Mouse (Mus musculus): ENCODE measurements around the gene Mbtd1.
A peak's percentile ranks its signal among the peaks of the same experiment; 100 is the strongest.

GRCm38 (mm10) chr11:93968005-93968847 lies 82.6 kb downstream of the Mbtd1 start, which contains the start of the genes Gm20390 and Nme1:
- peak; percentile 78; the same call in 1 of the 2 replicates for TF ChIP-seq CTCF (IDR thresholded peaks at IDR 0.05; ENCODE audit: extremely low read depth, insufficient read depth, insufficient read length, insufficient replicate concordance)
- TF ChIP-seq POLR2A (IDR thresholded peaks at IDR 0.05; ENCODE audit: low read depth, low read length), result no peak; the same call in 1 of the 2 replicates

Data from spleen, adult 2 months (tissue).